Mouse (Mus musculus) MEL (cell line): Measurements from ENCODE around the gene Vav2. TPM values are rescaled to one million over a fixed set of nuclear protein-coding genes. Genes with fewer than 3 reads are reported as not detected.
A peak's percentile ranks its signal among the peaks of the same experiment; 100 is the strongest.

Experiments
- DNase-seq: peaks from one replicate; pipeline ENCODE4 v3.0.0; 2011; ENCODE audit warnings: low read depth, low spot score
- H3K27ac ChIP-seq: 2 replicates; pipeline ENCODE4 v1.5.1; 2012; ENCODE audit warnings: low read depth, mild to moderate bottlenecking, control low read depth, low read length, moderate library complexity; ENCODE audit not compliant: control insufficient read depth
- H3K27me3 ChIP-seq, 2 experiments: fragments of 150-350 bp in 1 of 2; sonication (generic) in 1 of 2; 2 replicates each; pipeline ENCODE4 v1.6.1; 2012; ENCODE audit warnings: low read length in 2 of 2, mild to moderate bottlenecking in 2 of 2, improper control_type of control experiment in 1 of 2, moderate library complexity in 1 of 2; ENCODE audit not compliant: insufficient read depth in 2 of 2, control insufficient read depth in 1 of 2
- H3K36me3 ChIP-seq, 2 experiments: 2 replicates each; pipeline ENCODE4 v1.6.1; 2012 to 2014; ENCODE audit warnings: low read length in 2 of 2, improper control_type of control experiment in 1 of 2, inconsistent platforms in 1 of 2, mild to moderate bottlenecking in 1 of 2; ENCODE audit not compliant: insufficient read depth in 2 of 2, control insufficient read depth in 1 of 2
- H3K4me1 ChIP-seq, 2 experiments: fragments of 150-350 bp in 1 of 2; sonication (generic) in 1 of 2; 2 replicates each; pipeline ENCODE4 v1.6.1; 2012; ENCODE audit warnings: low read length in 2 of 2, improper control_type of control experiment in 1 of 2, mild to moderate bottlenecking in 1 of 2; ENCODE audit not compliant: insufficient read depth in 2 of 2, control insufficient read depth in 1 of 2
- H3K4me3 ChIP-seq, 2 experiments: fragments of 150-350 bp in 1 of 2; sonication (generic) in 1 of 2; 2 replicates each; pipeline ENCODE4 v1.5.1; 2012; ENCODE audit warnings: low read depth in 2 of 2, low read length in 2 of 2, mild to moderate bottlenecking in 2 of 2, moderate library complexity in 2 of 2, control low read depth in 1 of 2, improper control_type of control experiment in 1 of 2; ENCODE audit not compliant: control insufficient read depth in 1 of 2, insufficient read depth in 1 of 2
- H3K79me2 ChIP-seq: 2 replicates; pipeline ENCODE4 v1.6.1; 2012; ENCODE audit warnings: mild to moderate bottlenecking, low read length, moderate library complexity; ENCODE audit not compliant: control insufficient read depth, poor library complexity, insufficient read depth
- H3K9ac ChIP-seq: 2 replicates; pipeline ENCODE4 v1.6.1; 2012; ENCODE audit warnings: low read depth, mild to moderate bottlenecking, control low read depth, low read length, moderate library complexity; ENCODE audit not compliant: control insufficient read depth, poor library complexity, severe bottlenecking
- H3K9me3 ChIP-seq: fragments of 150-350 bp; sonication (generic); replicated peaks from 2 replicates; pipeline ENCODE4 v1.6.1; 2012; ENCODE audit warnings: mild to moderate bottlenecking, low read length, improper control_type of control experiment, moderate library complexity; ENCODE audit not compliant: insufficient read depth
- BHLHE40 ChIP-seq: IDR thresholded peaks from 2 replicates; pipeline ENCODE4 v1.6.1; 2012; ENCODE audit warnings: low read depth, mild to moderate bottlenecking, inconsistent platforms, low read length, improper control_type of control experiment, borderline replicate concordance
- CHD1 ChIP-seq: IDR thresholded peaks from 2 replicates; pipeline ENCODE4 v1.6.1; 2012; ENCODE audit warnings: low read depth, mild to moderate bottlenecking, inconsistent platforms, low read length, improper control_type of control experiment
- CTCF ChIP-seq, 3 experiments: IDR thresholded peaks in 2 of 3; conservative IDR thresholded peaks in 1 of 3; 2 replicates each; pipeline ENCODE4 v1.5.1; 2011 to 2012; ENCODE audit warnings: low read length in 3 of 3, low read depth in 2 of 3, mild to moderate bottlenecking in 2 of 3, improper control_type of control experiment in 1 of 3, inconsistent platforms in 1 of 3, mixed read lengths in 1 of 3, moderate library complexity in 1 of 3; ENCODE audit not compliant: control insufficient read depth in 1 of 3, insufficient read depth in 1 of 3, poor library complexity in 1 of 3, severe bottlenecking in 1 of 3
- E2F4 ChIP-seq: IDR thresholded peaks from 2 replicates; pipeline ENCODE4 v1.6.1; 2011; ENCODE audit warnings: low read depth, low read length, improper control_type of control experiment, borderline replicate concordance
- GABPA ChIP-seq: IDR thresholded peaks from 2 replicates; pipeline ENCODE4 v1.6.1; 2012; ENCODE audit warnings: low read depth, mild to moderate bottlenecking, inconsistent platforms, low read length, improper control_type of control experiment, moderate library complexity
- MAFK ChIP-seq: IDR thresholded peaks from 2 replicates; pipeline ENCODE4 v1.6.1; 2011; ENCODE audit warnings: low read depth, mild to moderate bottlenecking, low read length, improper control_type of control experiment, borderline replicate concordance
- MYB ChIP-seq: IDR thresholded peaks from 2 replicates; pipeline ENCODE4 v1.6.1; 2011; ENCODE audit warnings: mild to moderate bottlenecking, low read depth, low read length, improper control_type of control experiment
- MYC ChIP-seq: IDR thresholded peaks from 2 replicates; pipeline ENCODE4 v1.6.1; 2011; ENCODE audit warnings: low read depth, mild to moderate bottlenecking, low read length, improper control_type of control experiment, moderate library complexity
- NRF1 ChIP-seq: IDR thresholded peaks from 2 replicates; pipeline ENCODE4 v1.6.1; 2014; ENCODE audit warnings: low read depth, mild to moderate bottlenecking, inconsistent platforms, low read length, improper control_type of control experiment, moderate library complexity; ENCODE audit not compliant: poor library complexity, insufficient read depth, severe bottlenecking
- POLR2AphosphoS2 ChIP-seq: IDR thresholded peaks from 2 replicates; pipeline ENCODE4 v1.6.1; 2011; ENCODE audit warnings: low read length, improper control_type of control experiment
- RAD21 ChIP-seq: IDR thresholded peaks from 2 replicates; pipeline ENCODE4 v1.6.1; 2011; ENCODE audit warnings: mild to moderate bottlenecking, low read depth, low read length, improper control_type of control experiment
- SMC3 ChIP-seq: IDR thresholded peaks from 2 replicates; pipeline ENCODE4 v1.6.1; 2011; ENCODE audit warnings: low read depth, low read length, improper control_type of control experiment
- TAL1 ChIP-seq: IDR thresholded peaks from 2 replicates; pipeline ENCODE4 v1.6.1; 2012; ENCODE audit warnings: mild to moderate bottlenecking, inconsistent platforms, low read length, moderate library complexity, mixed read lengths
- UBTF ChIP-seq: IDR thresholded peaks from 2 replicates; pipeline ENCODE4 v1.6.1; 2012; ENCODE audit warnings: low read depth, mild to moderate bottlenecking, inconsistent platforms, low read length, improper control_type of control experiment, moderate library complexity, borderline replicate concordance; ENCODE audit not compliant: insufficient read depth
- ZC3H11A ChIP-seq: IDR thresholded peaks from 2 replicates; pipeline ENCODE4 v1.6.1; 2012; ENCODE audit warnings: low read depth, mild to moderate bottlenecking, inconsistent platforms, low read length, improper control_type of control experiment
- ZMIZ1 ChIP-seq: IDR thresholded peaks from 2 replicates; pipeline ENCODE4 v1.6.1; 2012; ENCODE audit warnings: low read depth, mild to moderate bottlenecking, inconsistent platforms, low read length, improper control_type of control experiment, moderate library complexity
- ZNF384 ChIP-seq: IDR thresholded peaks from 2 replicates; pipeline ENCODE4 v1.6.1; 2012; ENCODE audit warnings: low read depth, mild to moderate bottlenecking, inconsistent platforms, low read length, improper control_type of control experiment
- polyA plus RNA-seq, 2 experiments: library from polyadenylated mRNA; stranded (reverse) in 1 of 2; unstranded in 1 of 2; fragments of >175 nt in 1 of 2; fragments of >200 nt in 1 of 2; gene quantifications; 2 replicates each; pipeline versions ENCODE4 v1.2.1 to v1.2.4; 2012; ENCODE audit warnings: low replicate concordance in 2 of 2, low read depth in 1 of 2; ENCODE audit not compliant: insufficient read length in 2 of 2, insufficient read depth in 1 of 2, missing spikeins in 1 of 2
- total RNA-seq: library from RNA; depleted of rRNA; stranded (reverse); fragments of 300-350 nt; gene quantifications from 2 replicates; pipeline ENCODE4 v1.2.3, GENCODE M21; 2012

The Vav2 gene
- total and polyA plus RNA-seq, 3 experiments: 8.8 to 15.9 TPM; not detected in 1

DNA sequence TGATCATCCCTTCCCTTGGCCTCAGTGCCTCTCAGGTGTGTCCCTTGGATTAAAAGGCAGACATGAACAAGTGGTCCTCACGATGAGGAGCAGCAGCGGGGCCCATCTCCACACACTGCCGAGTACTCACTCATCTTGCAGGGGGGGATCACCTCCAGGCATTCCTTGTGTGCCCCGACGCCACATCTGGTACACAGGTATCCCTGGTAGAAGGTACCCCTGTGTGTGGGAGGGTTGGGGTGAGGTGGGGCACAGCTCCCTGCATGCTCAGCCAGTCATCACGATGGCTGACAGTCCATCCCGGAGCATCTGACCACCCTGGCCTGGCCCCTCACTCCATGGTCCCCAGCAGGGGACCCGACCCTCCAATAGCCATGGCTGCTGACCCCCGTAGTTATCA lies 145.1 kb downstream of the Vav2 start:
- TF ChIP-seq GABPA (no peak), MYC (no peak), BHLHE40 (no peak)
- Histone ChIP-seq H3K79me2 (no peaks in the 10 kb centered on the region), H3K4me1 (no peaks in the 10 kb centered on the region), H3K27ac (no peak overlapping the region), H3K9ac (no peak overlapping the region), H3K9me3 (no peaks in the 10 kb centered on the region), H3K27me3 (no peaks in the 10 kb centered on the region), H3K4me3 (no peak overlapping the region), H3K36me3 (no peaks in the 10 kb centered on the region)
- DNase-seq: no peak

GRCm38 (mm10) chr2:27280920-27281611 lies 145.8 kb downstream of the Vav2 start:
- H3K27me3 ChIP-seq: no peaks in the 10 kb centered on the region
- H3K79me2 ChIP-seq: no peaks in the 10 kb centered on the region
- no peak for TF ChIP-seq MYB
- no peak for TF ChIP-seq NRF1
- TF ChIP-seq CTCF (IDR thresholded peaks at IDR 0.05 in 2 of 3, conservative IDR thresholded peaks at IDR 0.05 in 1 of 3; ENCODE audit: control insufficient read depth in 1 of 3, insufficient read depth in 1 of 3, low read depth in 2 of 3, low read length in 3 of 3, poor library complexity in 1 of 3, severe bottlenecking in 1 of 3): peak; percentile 83 to 92 (median 90)
- peak; percentile 95 for TF ChIP-seq RAD21
- TF ChIP-seq ZC3H11A: peak; percentile 92
- TF ChIP-seq E2F4: no peak
- TF ChIP-seq SMC3: peak; percentile 95
- H3K36me3 ChIP-seq: no peaks in the 10 kb centered on the region
- H3K4me1 ChIP-seq: no peaks in the 10 kb centered on the region
- H3K9ac ChIP-seq: no peak overlapping the region
- DNase-seq: peak; percentile 70
- H3K9me3 ChIP-seq: no peaks in the 10 kb centered on the region
- no peak overlapping the region for H3K4me3 ChIP-seq
- H3K27ac ChIP-seq: no peak overlapping the region

- H3K27me3 ChIP-seq: no peaks in the 10 kb centered on the region
- TF ChIP-seq TAL1: no peak
- no peak for TF ChIP-seq CHD1
- TF ChIP-seq POLR2AphosphoS2: no peak
- no peak for TF ChIP-seq UBTF
- no peak for TF ChIP-seq ZMIZ1
- no peak for TF ChIP-seq ZNF384
- TF ChIP-seq MAFK: no peak
- TF ChIP-seq SMC3: no peak
- no peak for TF ChIP-seq CTCF (IDR thresholded peaks at IDR 0.05 in 2 of 3, conservative IDR thresholded peaks at IDR 0.05 in 1 of 3; ENCODE audit: control insufficient read depth in 1 of 3, insufficient read depth in 1 of 3, low read depth in 2 of 3, low read length in 3 of 3, poor library complexity in 1 of 3, severe bottlenecking in 1 of 3)
- no peaks in the 10 kb centered on the region for H3K9me3 ChIP-seq
- H3K36me3 ChIP-seq: no peaks in the 10 kb centered on the region
- H3K4me3 ChIP-seq: no peak overlapping the region
- H3K4me1 ChIP-seq: no peaks in the 10 kb centered on the region
- H3K9ac ChIP-seq: no peak overlapping the region
- DNase-seq: no peak
- no peaks in the 10 kb centered on the region for H3K79me2 ChIP-seq
- H3K27ac ChIP-seq: no peak overlapping the region
Measured at GRCm38 (mm10) chr2:27278859-27279258, 148.0 kb downstream of the Vav2 start.
